Mouse (Mus musculus) heart, postnatal 0 days (tissue): ENCODE measurements around the gene Hrct1.

Source experiments
- CTCF ChIP-seq: IDR thresholded peaks from 2 replicates; pipeline ENCODE4 v1.5.1; 2016; ENCODE audit warnings: antibody characterized with exemption, control low read depth, low read depth
- EP300 ChIP-seq: IDR thresholded peaks from 2 replicates; pipeline ENCODE4 v1.6.1; 2016; ENCODE audit warnings: antibody characterized with exemption, low read depth

GRCm38 (mm10) chr4:43738989-43739674, 12.1 kb downstream of the Hrct1 start:
- no peak for TF ChIP-seq CTCF
- no peak for TF ChIP-seq EP300
